Mouse (Mus musculus): Measurements from ENCODE around the gene Proser2.

GRCm38 (mm10) chr2:6100027-6100749 lies 29.8 kb downstream of the Proser2 start:
- TF ChIP-seq CTCF (IDR thresholded peaks at IDR 0.05; ENCODE audit: extremely low read depth, insufficient read depth, low read length) (no peak), POLR2A (IDR thresholded peaks at IDR 0.05; ENCODE audit: extremely low read depth, insufficient read depth, low read length) (no peak)
